Mouse (Mus musculus): ENCODE measurements at regions not wholly inside any gene's neighbourhood (a gene's known extent, or its start where the extent isn't known, plus 50 kb on each side); places are given as distances from the start of the nearest gene placed in this dataset.

- no peak for DNase-seq (ENCODE audit: low spot score)
Measured at GRCm38 (mm10) chr1:130524744-130525143, 62.2 kb upstream of the Cd55 start.

- no peak for DNase-seq (ENCODE audit: low spot score)
Measured at GRCm38 (mm10) chr1:130517868-130518267, 55.3 kb upstream of the Cd55 start.

- no peak for DNase-seq (ENCODE audit: low spot score)
Measured at GRCm38 (mm10) chr1:130516641-130517040, 54.1 kb upstream of the Cd55 start.

GRCm38 (mm10) chr1:130515316-130515715, 52.8 kb upstream of the Cd55 start:
- DNase-seq (ENCODE audit: low spot score): peak; percentile 53

GRCm38 (mm10) chr1:130513482-130513881, 50.9 kb upstream of the Cd55 start:
- no peak for DNase-seq (ENCODE audit: low spot score)

- no peak for DNase-seq (ENCODE audit: low spot score)
Measured at GRCm38 (mm10) chr1:130512798-130513405, 50.4 kb upstream of the Cd55 start.
